Mouse (Mus musculus): ENCODE measurements around the gene Plg.

The Plg gene

DNA sequence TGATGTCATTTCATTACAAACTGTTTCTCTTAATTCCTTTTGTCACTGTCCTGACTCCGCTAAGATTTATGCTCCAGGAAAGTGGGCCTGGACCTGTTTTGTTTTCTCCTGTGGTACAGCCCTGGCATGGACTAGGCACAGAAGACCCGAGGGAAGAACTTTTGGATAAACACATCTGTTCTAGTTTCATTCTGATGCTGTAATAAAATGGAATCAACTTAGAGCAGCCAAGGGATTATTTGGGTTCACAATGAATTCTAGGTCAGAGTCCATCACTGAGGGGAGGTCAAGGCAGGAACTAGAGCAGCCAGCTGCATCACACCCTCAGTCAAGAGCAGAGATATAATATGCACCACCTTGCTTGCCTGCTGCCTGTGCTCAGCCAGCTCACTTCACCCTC, 9.4 kb downstream of the Plg start:
- DNase-seq (ENCODE audit: low read depth) = no peak

GRCm38 (mm10) chr17:12388239-12388638, 9.8 kb downstream of the Plg start:
- no peak for DNase-seq (ENCODE audit: low read depth)

- no peak for DNase-seq (ENCODE audit: low read depth)
Observed at GRCm38 (mm10) chr17:12396163-12396677, 17.8 kb downstream of the Plg start.

DNA sequence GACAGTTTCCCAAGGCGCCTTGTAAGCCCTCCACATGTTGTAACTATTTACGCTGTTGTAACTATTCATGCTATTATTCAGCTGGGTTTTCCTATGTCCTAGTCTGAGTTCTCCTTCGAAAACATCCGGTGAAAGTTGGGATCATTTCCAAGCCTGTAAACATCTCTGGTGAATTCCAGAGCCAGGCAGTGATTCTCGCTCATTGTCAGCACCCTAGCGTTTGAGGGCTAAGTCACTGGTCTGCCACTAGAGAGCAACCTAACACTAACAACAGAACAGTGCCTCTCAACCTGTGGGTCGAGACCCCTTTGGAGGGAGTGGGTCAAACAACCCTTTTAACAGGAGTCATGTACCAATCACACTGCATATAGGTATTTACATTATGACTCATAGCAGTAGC, 25.0 kb downstream of the Plg start:
- DNase-seq (ENCODE audit: low read depth) = no peak

GRCm38 (mm10) chr17:12409346-12409944, 31.0 kb downstream of the Plg start:
- no peak for DNase-seq (ENCODE audit: low read depth)

DNA sequence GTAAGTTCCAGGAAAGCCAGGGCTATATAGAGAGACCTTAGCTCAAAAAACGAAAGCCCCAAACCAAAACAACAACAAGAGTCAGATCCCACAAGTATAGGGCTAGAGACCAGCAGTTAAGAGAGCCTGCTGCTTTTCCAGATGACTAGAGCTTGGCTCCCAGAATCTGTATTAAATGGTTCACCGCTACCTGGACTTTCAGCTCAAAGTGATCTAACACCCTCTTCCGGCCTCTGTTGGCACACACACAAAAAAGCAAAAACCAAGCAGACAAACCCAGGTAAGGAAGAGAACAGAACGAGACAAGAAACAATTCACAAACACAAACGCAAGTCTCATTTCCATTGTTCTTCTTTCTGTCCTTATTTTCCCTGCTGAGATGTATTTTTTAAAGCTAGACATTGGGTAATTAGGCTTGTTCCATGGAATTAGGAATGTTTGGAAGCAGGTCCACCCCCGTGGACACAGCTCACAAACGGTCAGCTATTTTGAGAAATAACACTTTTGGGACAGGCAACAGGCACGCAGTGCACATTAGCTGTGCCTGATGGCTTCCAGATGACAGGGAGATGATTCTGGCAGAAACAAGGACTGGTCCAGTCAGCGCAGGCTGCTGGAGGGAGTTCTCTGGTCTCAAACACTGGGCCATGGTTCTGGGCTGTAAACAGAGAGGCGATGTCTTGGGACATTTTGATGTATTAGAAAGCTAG, 33.9 kb downstream of the Plg start:
- no peak for DNase-seq (ENCODE audit: low read depth)

GRCm38 (mm10) chr17:12412891-12413237, 34.5 kb downstream of the Plg start:
- no peak for DNase-seq (ENCODE audit: low read depth)

GRCm38 (mm10) chr17:12415031-12415735, 36.8 kb downstream of the Plg start:
- no peak for DNase-seq (ENCODE audit: low read depth)

- DNase-seq (ENCODE audit: low read depth) = no peak
Observed at GRCm38 (mm10) chr17:12415741-12416140, 37.3 kb downstream of the Plg start.

- peak; percentile 73 for DNase-seq (ENCODE audit: low read depth)
Observed at GRCm38 (mm10) chr17:12416250-12416895, 38.0 kb downstream of the Plg start.

DNA sequence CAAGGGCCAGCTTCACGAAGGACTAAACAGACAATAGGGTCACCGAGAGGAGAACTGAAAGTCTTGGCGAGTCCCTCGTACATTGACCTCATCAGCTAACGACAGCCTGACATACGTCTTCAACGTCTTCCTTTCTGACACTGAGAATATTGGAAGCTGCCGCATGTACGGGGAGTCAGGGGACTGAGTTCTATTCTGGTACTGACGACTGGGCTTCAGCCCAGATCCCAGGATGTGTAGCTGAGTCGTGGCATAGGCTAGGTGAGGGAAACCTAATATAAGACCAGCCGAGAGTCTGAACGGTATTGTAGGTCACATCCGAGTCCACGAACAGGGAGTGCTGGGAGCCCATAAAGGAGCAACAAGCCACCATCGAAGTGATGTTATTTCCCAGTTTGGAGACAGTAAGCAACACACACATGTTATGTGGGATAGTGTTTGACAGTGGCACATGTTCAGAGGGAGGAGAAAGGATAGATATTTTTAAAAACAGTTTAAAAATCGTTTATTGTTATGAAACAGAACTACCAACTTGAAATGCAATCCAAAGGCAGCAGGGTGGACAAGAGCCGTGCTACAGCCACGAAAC, 41.2 kb downstream of the Plg start:
- no peak for DNase-seq (ENCODE audit: low read depth)

DNA sequence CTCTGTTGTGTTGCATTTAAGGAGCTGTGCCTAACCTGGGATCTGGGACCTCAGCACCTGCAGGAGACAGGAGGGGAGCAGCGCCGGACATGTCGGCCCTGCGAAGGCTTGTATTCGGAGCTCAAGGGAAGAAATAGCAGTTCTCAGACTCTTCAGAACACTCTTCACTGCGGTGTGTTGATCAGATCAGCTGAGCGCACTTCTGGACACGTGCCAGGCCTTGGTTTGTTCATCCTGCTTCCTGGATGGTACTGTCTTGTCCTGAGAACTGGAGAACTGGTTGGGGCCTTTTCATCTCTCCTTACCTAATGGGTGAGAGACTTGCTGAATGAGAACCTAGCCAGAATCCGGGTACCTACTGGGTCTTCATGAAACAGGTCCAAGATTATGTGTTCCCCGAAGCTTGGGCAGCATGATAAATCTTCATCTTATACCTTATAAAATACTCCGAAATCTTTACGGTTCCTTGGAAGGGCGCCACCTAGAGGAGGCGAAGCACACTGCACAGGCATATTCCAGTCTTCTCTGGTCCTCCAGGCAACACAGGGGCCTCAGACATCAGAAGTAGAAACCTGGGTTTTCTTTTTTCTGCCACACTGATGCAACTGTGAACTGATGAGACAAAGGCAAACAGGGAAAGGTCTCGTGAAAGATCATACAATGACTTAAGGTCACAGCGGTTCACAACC, 42.6 kb downstream of the Plg start:
- DNase-seq (ENCODE audit: low read depth) = peak; percentile 24

- DNase-seq (ENCODE audit: low read depth) = peak; percentile 16
Observed at GRCm38 (mm10) chr17:12422143-12422542, 43.7 kb downstream of the Plg start.

DNA sequence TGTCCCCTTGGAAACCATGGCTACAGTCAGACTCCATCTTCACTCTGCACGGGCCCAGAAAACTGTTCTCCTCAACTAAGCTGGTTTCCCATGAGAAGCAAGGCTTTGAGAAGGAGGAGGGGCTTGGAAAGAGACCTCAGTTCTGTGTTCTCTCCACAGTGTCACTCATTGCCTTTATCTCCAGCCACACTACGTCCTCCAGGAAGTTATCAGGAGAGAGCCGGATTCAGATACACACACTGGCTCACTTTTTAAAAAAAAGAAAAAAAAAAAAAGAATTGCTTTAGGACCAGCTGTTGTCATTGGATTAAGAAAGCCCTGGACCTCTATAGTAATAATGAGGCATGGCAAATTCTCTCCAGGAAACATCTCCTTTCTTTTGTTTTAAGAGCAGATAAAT, 48.7 kb downstream of the Plg start:
- peak; percentile 90 for DNase-seq (ENCODE audit: low read depth)

DNA sequence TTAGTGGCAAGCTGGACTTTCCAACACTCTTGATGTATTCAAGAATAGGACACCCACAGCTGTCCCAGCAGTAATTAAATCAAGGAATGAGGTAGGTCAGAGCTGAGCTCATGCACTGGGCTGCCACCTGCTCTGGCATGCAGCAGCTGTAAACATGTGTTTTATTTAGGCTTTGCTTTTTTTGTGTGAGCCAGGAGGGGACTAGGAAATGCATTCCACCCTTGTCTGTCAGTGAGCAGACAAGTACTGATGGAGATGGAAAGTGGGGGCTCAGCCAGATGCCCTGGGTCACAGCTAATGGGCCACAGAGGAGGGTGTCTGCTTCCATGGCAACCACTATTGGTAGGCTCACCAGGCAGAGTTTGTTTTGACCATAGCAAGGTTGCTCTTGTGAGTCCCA, 50.0 kb downstream of the Plg start:
- no peak for DNase-seq (ENCODE audit: low read depth)

- no peak for DNase-seq (ENCODE audit: low read depth)
Observed at GRCm38 (mm10) chr17:12431707-12432106, 53.3 kb downstream of the Plg start.

DNA sequence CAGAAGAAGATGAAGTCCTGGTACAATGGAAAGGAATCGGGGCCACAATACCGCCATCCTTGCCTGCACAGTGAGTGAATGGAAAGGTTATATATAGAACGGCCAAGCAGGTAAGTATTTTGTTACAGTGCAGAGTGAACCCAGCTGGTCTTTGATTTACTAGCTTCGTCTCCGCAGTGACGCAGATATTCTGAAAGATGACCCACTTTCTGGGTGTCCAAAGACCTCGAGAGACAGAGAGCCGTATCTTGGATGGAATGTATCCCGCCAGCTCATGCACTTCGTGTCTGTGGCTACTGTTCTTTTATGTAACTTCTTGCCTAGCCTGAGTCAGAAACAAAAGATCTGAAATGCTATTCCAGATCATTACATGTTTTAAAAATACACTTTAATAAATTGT, 59.4 kb downstream of the Plg start:
- no peak for DNase-seq (ENCODE audit: low read depth)

GRCm38 (mm10) chr17:12444561-12444960, 66.2 kb downstream of the Plg start:
- DNase-seq (ENCODE audit: low read depth) = no peak

DNA sequence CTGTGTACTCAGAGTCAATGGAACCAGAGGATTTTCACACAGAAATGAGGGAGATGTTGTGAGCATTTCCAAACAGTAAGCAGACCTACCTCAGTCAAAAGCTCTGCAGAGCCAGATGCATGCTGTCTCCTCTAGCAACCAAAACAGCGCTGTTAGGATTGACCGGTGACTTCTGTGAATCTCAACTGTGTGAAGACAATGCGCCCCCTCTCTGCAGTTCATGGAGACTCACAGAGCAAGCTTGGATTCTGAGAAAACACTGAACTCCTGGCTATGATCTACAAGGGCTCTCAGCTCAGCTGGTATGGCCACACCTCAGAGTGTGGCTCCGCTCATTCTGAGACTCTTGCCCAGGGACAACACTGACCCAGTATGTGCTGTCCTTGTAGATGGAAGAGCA, 72.8 kb downstream of the Plg start:
- no peak for DNase-seq (ENCODE audit: low read depth)

DNA sequence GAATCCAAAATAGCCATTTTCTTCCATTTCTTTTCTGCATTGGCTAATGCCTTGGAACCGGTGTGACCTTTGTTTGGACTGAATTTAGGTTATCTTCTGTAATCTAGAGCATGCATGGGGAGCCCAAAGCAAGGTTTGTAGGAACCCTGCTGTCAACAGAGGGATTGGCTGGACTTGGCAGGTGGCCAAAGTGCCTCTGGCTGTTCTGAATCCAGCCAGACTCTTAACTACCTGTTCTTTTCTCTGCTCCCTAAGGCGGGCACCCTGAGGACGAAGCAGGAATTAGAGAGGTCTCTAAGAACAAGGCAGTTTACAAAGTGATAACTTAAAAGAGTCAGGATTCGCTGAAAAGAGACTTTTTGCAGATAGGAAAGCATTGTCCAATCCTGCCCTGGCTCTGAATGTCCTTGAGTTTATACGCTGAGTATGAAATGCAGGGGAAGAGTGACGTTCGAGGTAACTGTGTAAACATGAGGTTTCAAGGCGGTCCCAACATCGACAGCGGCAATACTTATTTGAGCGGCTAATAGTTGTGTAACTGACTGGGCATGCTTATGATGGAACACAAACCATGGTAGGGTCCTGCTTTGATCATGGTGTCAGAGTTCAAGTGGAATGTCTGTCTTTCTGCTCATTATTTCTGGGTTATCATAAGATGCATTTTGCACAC, 74.6 kb downstream of the Plg start:
- DNase-seq (ENCODE audit: low read depth) = peak; percentile 34

DNA sequence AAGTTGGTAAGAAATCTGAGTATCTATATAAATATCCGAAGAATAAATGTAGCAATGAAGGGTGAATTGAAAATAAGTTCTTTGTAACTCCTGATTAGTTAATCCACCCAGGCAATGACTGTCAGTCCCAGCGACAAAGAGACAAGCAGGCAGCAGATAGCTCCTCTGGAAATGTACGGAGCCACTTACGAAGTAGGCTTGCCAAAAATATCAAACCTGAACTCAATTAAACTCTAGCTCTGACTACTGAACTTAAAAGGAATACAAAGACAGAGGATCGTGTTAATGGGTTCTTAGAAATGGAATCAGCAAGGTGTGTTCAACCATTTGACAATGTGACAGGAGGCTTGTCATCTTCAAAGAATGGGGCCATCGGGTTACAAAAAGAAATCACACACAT, 75.3 kb downstream of the Plg start:
- no peak for DNase-seq (ENCODE audit: low read depth)

All from 416B (cell line).